Mouse (Mus musculus) adrenal gland, postnatal 14 days (tissue): ENCODE results near the gene Chfr. TPM values are rescaled to one million over a fixed set of nuclear protein-coding genes. Genes with fewer than 3 reads are reported as not detected.

ENCODE experiments used
- total RNA-seq: library from RNA; stranded (reverse); gene quantifications from 2 replicates; pipeline ENCODE4 v1.2.3, GENCODE M21; 2021

Gene Chfr
- total RNA-seq, 1 experiment from 2014 or later = 34.1 TPM

Other genes starting within 250 kb of the Chfr start
- 7.3 and 10.4 TPM in 2 replicates for gene Gm15446, start 212.4 kb upstream of the Chfr start, total RNA-seq
- gene Zfp932, start 139.3 kb upstream of the Chfr start, total RNA-seq = 19.1 and 19.9 TPM in 2 replicates
- gene Gm17655, start 63.3 kb upstream of the Chfr start, total RNA-seq = 4.4 and 6.6 TPM in 2 replicates
- gene Gm35315, start 41.4 kb upstream of the Chfr start, total RNA-seq = 0.11 and 0.45 TPM in 2 replicates
- not detected in 2 replicates for gene Plcxd1, start 35.9 kb upstream of the Chfr start, total RNA-seq
- 57.4 and 63.7 TPM in 2 replicates for gene Gtpbp6, start 27.6 kb upstream of the Chfr start, total RNA-seq
- 4.7 and 7.8 TPM in 2 replicates for gene Zfp605, start 25.8 kb upstream of the Chfr start, total RNA-seq
- 33.0 and 36.0 TPM in 2 replicates for gene Golga3, start 40.9 kb downstream of the Chfr start, total RNA-seq
- gene Ankle2, start 95.2 kb downstream of the Chfr start, total RNA-seq = 32.5 and 33.8 TPM in 2 replicates
- gene Pgam5, start 134.1 kb downstream of the Chfr start, total RNA-seq = 49.5 and 51.4 TPM in 2 replicates
- 18.6 and 39.4 TPM in 2 replicates for gene Pxmp2, start 150.3 kb downstream of the Chfr start, total RNA-seq
- gene Pole, start 150.5 kb downstream of the Chfr start, total RNA-seq = 8.2 and 11.9 TPM in 2 replicates
- 0.48 and 1.2 TPM in 2 replicates for gene P2rx2, start 207.4 kb downstream of the Chfr start, total RNA-seq
- gene Lrcol1, start 208.9 kb downstream of the Chfr start, total RNA-seq = not detected in 2 replicates